Mouse (Mus musculus) cerebellum, adult 2 months (tissue): ENCODE data around the gene Lmbr1. TPM values are rescaled to one million over a fixed set of nuclear protein-coding genes. Genes with fewer than 3 reads are reported as not detected.

ENCODE experiments used
- DNase-seq, 2 experiments: peaks; one replicate each; pipeline ENCODE4 v3.0.0; 2021
- H3K27ac ChIP-seq: fragments of 200-500 bp; 2 replicates; pipeline ENCODE4 v1.5.1; 2012; ENCODE audit warnings: low read length, control low read depth, inconsistent platforms; ENCODE audit not compliant: insufficient read depth
- H3K27me3 ChIP-seq: fragments of 200-500 bp; 2 replicates; pipeline ENCODE4 v1.6.1; 2012; ENCODE audit warnings: inconsistent platforms, mild to moderate bottlenecking, low read length, moderate library complexity; ENCODE audit not compliant: control insufficient read depth, insufficient read depth
- H3K4me1 ChIP-seq: fragments of 200-500 bp; 2 replicates; pipeline ENCODE4 v1.6.1; 2011; ENCODE audit warnings: low read length; ENCODE audit not compliant: control insufficient read depth, insufficient read depth
- H3K4me3 ChIP-seq: fragments of 200-500 bp; replicated peaks from 2 replicates; pipeline ENCODE3; 2011; ENCODE audit warnings: mild to moderate bottlenecking, low read depth, low read length, control low read depth; ENCODE audit not compliant: insufficient read depth
- CTCF ChIP-seq: fragments of 200-500 bp; IDR thresholded peaks from 2 replicates; pipeline ENCODE4 v1.5.1; 2011; ENCODE audit warnings: low read depth, mild to moderate bottlenecking, control low read depth, low read length, moderate library complexity, borderline replicate concordance; ENCODE audit not compliant: insufficient read depth
- POLR2A ChIP-seq: fragments of 200-500 bp; IDR thresholded peaks from 2 replicates; pipeline ENCODE4 v1.6.1; 2011; ENCODE audit warnings: low read length, control low read depth, borderline replicate concordance; ENCODE audit not compliant: insufficient read depth
- WGBS: fragments of 180-500 bp; shearing (Covaris S2); methylation state at CpG from one replicate; pipeline ENCODE4 v1.1.7; 2018; 5-methylcytosine and 5-hydroxymethylcytosine counted together
- polyA plus RNA-seq: library from polyadenylated mRNA; depleted of rRNA; stranded (reverse); fragments of >200 nt; gene quantifications from 2 replicates; pipeline ENCODE4 v1.2.3, GENCODE M21; 2012; rRNA removed

Gene Lmbr1
- polyA plus RNA-seq, 1 experiment, result 14.1 TPM

DNA sequence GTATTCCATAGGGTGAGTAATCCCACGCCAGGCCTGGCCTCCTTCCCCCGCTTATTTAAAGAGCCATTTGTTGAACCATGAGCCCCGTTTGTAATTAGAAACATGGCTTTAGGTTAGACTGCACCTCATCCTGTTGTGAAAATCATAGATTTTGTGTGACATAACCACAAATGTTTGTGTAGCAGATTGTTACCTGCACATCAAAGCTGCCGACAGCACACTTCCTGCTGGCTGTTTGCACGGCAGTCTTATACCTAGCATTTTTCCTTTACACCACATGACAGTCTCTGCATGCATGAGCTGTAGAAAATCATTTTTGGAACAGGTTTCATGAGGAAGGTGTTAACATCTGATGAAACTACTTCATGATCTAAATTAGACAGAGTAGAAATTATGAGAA, 172.5 kb downstream of the Lmbr1 start:
- Histone ChIP-seq H3K27ac (no peak overlapping the region), H3K4me3 (no peak overlapping the region), H3K27me3 (no peaks in the 10 kb centered on the region), H3K4me1 (no peaks in the 10 kb centered on the region)
- no peak for TF ChIP-seq POLR2A
- TF ChIP-seq CTCF, result no peak
- no peak for DNase-seq
- WGBS, result 88% methylated on average over 5 of the region's 5 CpGs

- no peaks in the 10 kb centered on the region; the same call in 1 of the 2 replicates for H3K4me1 ChIP-seq
- no peak overlapping the region for H3K27ac ChIP-seq
- TF ChIP-seq CTCF (no peak), POLR2A (no peak)
- no peak overlapping the region for H3K4me3 ChIP-seq
- 85% methylated on average over 3 of the region's 3 CpGs for WGBS
- H3K27me3 ChIP-seq, result no peaks in the 10 kb centered on the region
- DNase-seq, result no peak
Observed at GRCm38 (mm10) chr5:29199868-29200267, 178.3 kb downstream of the Lmbr1 start.

GRCm38 (mm10) chr5:29198960-29199488, 179.2 kb downstream of the Lmbr1 start:
- no peak for TF ChIP-seq POLR2A
- no peak for TF ChIP-seq CTCF
- WGBS, result 54% methylated on average over 4 of the region's 4 CpGs
- no peak for DNase-seq
- H3K4me3 ChIP-seq, result no peak overlapping the region
- no peaks in the 10 kb centered on the region; the same call in 1 of the 2 replicates for H3K4me1 ChIP-seq
- H3K27ac ChIP-seq, result no peak overlapping the region
- H3K27me3 ChIP-seq, result no peaks in the 10 kb centered on the region

DNA sequence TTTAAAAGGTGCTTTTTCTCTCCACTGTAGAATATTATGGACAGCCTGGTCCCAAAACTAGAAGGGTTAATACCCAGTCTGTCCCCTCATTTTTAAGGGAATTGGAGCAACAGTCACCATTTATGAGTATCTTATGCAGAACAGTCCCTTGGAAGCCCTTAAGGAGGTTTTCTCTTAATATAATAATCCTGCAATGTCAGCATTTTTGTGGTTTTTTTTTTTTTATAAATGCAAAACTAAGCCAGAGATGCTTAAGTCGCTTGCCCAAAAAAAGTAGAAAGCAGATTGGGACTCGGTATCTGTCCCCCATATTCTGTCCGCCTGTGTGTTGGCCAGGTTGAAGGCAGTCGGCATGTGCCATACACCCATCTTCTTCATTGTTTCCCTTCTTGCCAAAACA, 181.0 kb downstream of the Lmbr1 start:
- Histone ChIP-seq H3K27me3 (no peaks in the 10 kb centered on the region), H3K27ac (no peak overlapping the region), H3K4me3 (no peak overlapping the region), H3K4me1 (no peaks in the 10 kb centered on the region; the same call in 1 of the 2 replicates)
- no peak for TF ChIP-seq POLR2A
- TF ChIP-seq CTCF, result no peak
- 57% methylated on average over 4 of the region's 4 CpGs for WGBS
- no peak for DNase-seq

- WGBS, result 3% methylated on average over 12 of the region's 12 CpGs
- no peak for TF ChIP-seq CTCF
- H3K27me3 ChIP-seq, result no peaks in the 10 kb centered on the region
- peak overlapping the region; percentile 61 for H3K4me3 ChIP-seq
- DNase-seq, result no peak
- no peaks in the 10 kb centered on the region; the same call in 1 of the 2 replicates for H3K4me1 ChIP-seq
- H3K27ac ChIP-seq, result no peak overlapping the region
Observed at GRCm38 (mm10) chr5:29196264-29196658, 181.9 kb downstream of the Lmbr1 start.

GRCm38 (mm10) chr5:29195570-29196263, 182.5 kb downstream of the Lmbr1 start, which contains the start of gene Rnf32:
Gene Rnf32, plus strand, starts transcription at chr5:29195992.
- Histone ChIP-seq H3K4me3 (peak within 1 kb of the TSS; percentile 68), H3K27me3 (no peaks in the 10 kb centered on the region), H3K4me1 (no peaks in the 10 kb centered on the region; the same call in 1 of the 2 replicates), H3K27ac (peak within 1 kb of the TSS; percentile 13)
- TF ChIP-seq POLR2A, result peak; percentile 98
- TF ChIP-seq CTCF, result no peak
- WGBS, result under 1% methylated on average over 69 of the region's 70 CpGs
- DNase-seq, result peak; percentile 90 to 91

GRCm38 (mm10) chr5:29195231-29195569, 183.0 kb downstream of the Lmbr1 start:
- TF ChIP-seq CTCF (no peak), POLR2A (no peak)
- Histone ChIP-seq H3K27ac (peak overlapping the region; percentile 13), H3K4me3 (peak overlapping the region; percentile 68), H3K4me1 (no peaks in the 10 kb centered on the region; the same call in 1 of the 2 replicates), H3K27me3 (no peaks in the 10 kb centered on the region)
- WGBS, result 6% methylated on average over 9 of the region's 9 CpGs
- DNase-seq, result no peak

GRCm38 (mm10) chr5:29186798-29187197, 191.4 kb downstream of the Lmbr1 start:
- H3K27me3 ChIP-seq, result no peaks in the 10 kb centered on the region
- TF ChIP-seq POLR2A (no peak), CTCF (no peak)
- H3K27ac ChIP-seq, result no peak overlapping the region
- WGBS, result 79% methylated on average over 5 of the region's 5 CpGs
- H3K4me1 ChIP-seq, result no peaks in the 10 kb centered on the region
- H3K4me3 ChIP-seq, result no peak overlapping the region
- no peak for DNase-seq

Other genes starting within 250 kb of the Lmbr1 start
- gene Rnf32, start 182.4 kb downstream of the Lmbr1 start, polyA plus RNA-seq, result 8.1 and 8.7 TPM in 2 replicates
- gene Nom1, start 56.3 kb upstream of the Lmbr1 start, polyA plus RNA-seq, result 19.2 and 20.2 TPM in 2 replicates
- not detected in 2 replicates for gene Mnx1, start 100.1 kb upstream of the Lmbr1 start, polyA plus RNA-seq
- 39.0 and 40.0 TPM in 2 replicates for gene Ube3c, start 190.9 kb upstream of the Lmbr1 start, polyA plus RNA-seq